Mouse (Mus musculus) forebrain, embryonic 15.5 days (tissue): ENCODE measurements around the gene Myl3. TPM values are rescaled to one million over a fixed set of nuclear protein-coding genes. Genes with fewer than 3 reads are reported as not detected.

Experiments
- ATAC-seq: fragments of 200-750 bp; cut with Nextera tagmentation; replicated peaks from 2 replicates; pipeline ENCODE4 v1.8.0; 2017; ENCODE audit warnings: mild to moderate bottlenecking, moderate TSS enrichment, moderate library complexity
- H3K27ac ChIP-seq: fragments of 300-500 bp; sonication (generic); replicated peaks from 2 replicates; pipeline ENCODE4 v1.5.1; 2015; ENCODE audit warnings: mild to moderate bottlenecking, inconsistent platforms
- H3K27me3 ChIP-seq: fragments of 300-500 bp; sonication (generic); 2 replicates; pipeline ENCODE4 v1.6.1; 2015; ENCODE audit warnings: inconsistent platforms
- H3K36me3 ChIP-seq: fragments of 300-500 bp; sonication (generic); 2 replicates; pipeline ENCODE4 v1.6.1; 2015; ENCODE audit warnings: mild to moderate bottlenecking, inconsistent platforms
- H3K4me1 ChIP-seq: fragments of 300-500 bp; sonication (generic); 2 replicates; pipeline ENCODE4 v1.6.1; 2015; ENCODE audit warnings: inconsistent platforms
- H3K4me2 ChIP-seq: fragments of 300-500 bp; sonication (generic); replicated peaks from 2 replicates; pipeline ENCODE4 v1.6.1; 2015; ENCODE audit warnings: mild to moderate bottlenecking, inconsistent platforms
- H3K4me3 ChIP-seq: fragments of 300-500 bp; sonication (generic); 2 replicates; pipeline ENCODE4 v1.5.1; 2015; ENCODE audit warnings: mild to moderate bottlenecking, inconsistent platforms
- H3K9ac ChIP-seq: fragments of 300-500 bp; sonication (generic); replicated peaks from 2 replicates; pipeline ENCODE4 v1.6.1; 2015; ENCODE audit warnings: mild to moderate bottlenecking, inconsistent platforms
- H3K9me3 ChIP-seq: fragments of 300-500 bp; sonication (generic); 2 replicates; pipeline ENCODE4 v1.6.1; 2016; ENCODE audit warnings: inconsistent platforms
- WGBS: fragments of 180-500 bp; shearing (Covaris S2); methylation state at CpG from one replicate; pipeline ENCODE4 v1.1.7; 2015; ENCODE audit warnings: mixed read lengths; 5-methylcytosine and 5-hydroxymethylcytosine counted together
- polyA plus RNA-seq: library from polyadenylated mRNA; unstranded; fragments of >200 nt; fragmentation: Nextera tagmentation; extraction: Ambion mirVana; gene quantifications from 2 replicates; pipeline ENCODE4 v1.2.1, GENCODE M21; 2015

Gene Myl3
- polyA plus RNA-seq, 1 experiment from 2014 or later = 0.45 TPM

- Histone ChIP-seq H3K9me3 (no peaks in the 10 kb centered on the region), H3K4me1 (peaks cover 11% of the 10 kb centered on the region), H3K4me2 (peak overlapping the region; percentile 79), H3K9ac (peak overlapping the region; percentile 41; the same call in 1 of the 2 replicates), H3K27me3 (peaks cover 19% of the 10 kb centered on the region; the same call in 1 of the 2 replicates), H3K4me3 (peak overlapping the region; percentile 42), H3K27ac (no peak overlapping the region), H3K36me3 (no peaks in the 10 kb centered on the region)
- WGBS = 12% methylated on average over 8 of the region's 8 CpGs
- 0 out of 2 replicates have a peak, but pooled peaks have one; percentile 36 for ATAC-seq
These were observed 8.6 kb upstream of the Myl3 start for GRCm38 (mm10) chr9:110733102-110733501.

DNA sequence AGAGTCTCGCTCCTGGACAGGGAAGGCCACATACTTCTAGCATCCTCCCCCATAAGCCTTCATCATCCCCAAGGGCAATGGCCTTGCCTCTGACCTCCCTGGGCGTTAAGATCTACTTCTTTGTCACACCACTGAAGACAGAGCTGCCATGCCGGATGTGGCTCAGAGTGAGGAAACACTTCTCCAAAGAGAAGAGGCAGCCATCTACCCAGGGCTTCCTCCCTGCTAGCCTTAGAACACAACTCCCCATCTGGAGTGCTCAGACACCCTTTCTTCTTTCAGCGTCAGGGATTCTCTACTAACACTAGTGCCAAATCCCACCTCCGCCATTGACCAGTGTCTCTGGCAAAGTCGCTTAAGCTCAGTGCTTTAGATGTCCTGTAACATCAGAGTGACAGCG, 7.5 kb upstream of the Myl3 start:
- H3K9me3 ChIP-seq = no peaks in the 10 kb centered on the region
- no peak overlapping the region for H3K9ac ChIP-seq

DNA sequence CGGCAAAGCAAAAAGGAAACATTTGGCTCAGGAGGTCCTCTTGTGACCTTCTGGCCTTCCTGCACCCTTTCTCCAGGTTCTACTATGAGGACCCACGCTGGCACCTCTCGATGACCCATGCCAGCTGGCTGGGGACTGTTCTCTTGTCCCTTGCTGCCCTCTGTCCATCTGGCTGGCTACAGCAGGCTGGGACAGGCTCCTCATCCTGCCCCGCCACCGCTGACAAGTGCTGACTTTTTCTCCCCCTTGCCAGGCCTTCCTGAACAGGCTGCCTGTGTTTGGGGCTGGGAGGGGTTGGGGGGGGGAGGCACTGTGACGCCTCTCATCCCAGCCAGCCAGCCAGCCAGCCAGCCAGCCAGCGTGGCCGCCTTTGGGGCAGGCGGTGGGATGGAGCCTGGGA, 5.3 kb upstream of the Myl3 start:
- 45% methylated on average over 9 of the region's 9 CpGs for WGBS
- peaks cover 26% of the 10 kb centered on the region; the same call in 1 of the 2 replicates for H3K27me3 ChIP-seq

More for the DNA sequence above, 7.5 kb upstream of the Myl3 start:
- ATAC-seq = no peak
- no peak overlapping the region for H3K4me3 ChIP-seq
- WGBS = 80% methylated on average over 7 of the region's 7 CpGs
- no peak overlapping the region for H3K4me2 ChIP-seq
- peaks cover 11% of the 10 kb centered on the region for H3K4me1 ChIP-seq
- no peak overlapping the region for H3K27ac ChIP-seq
- no peaks in the 10 kb centered on the region for H3K36me3 ChIP-seq
- peaks cover 18% of the 10 kb centered on the region; the same call in 1 of the 2 replicates for H3K27me3 ChIP-seq

GRCm38 (mm10) chr9:110738054-110738453, 3.6 kb upstream of the Myl3 start:
- WGBS = 18% methylated on average over 1 of the region's 1 CpGs
- H3K36me3 ChIP-seq = no peaks in the 10 kb centered on the region
- no peaks in the 10 kb centered on the region for H3K9me3 ChIP-seq
- H3K9ac ChIP-seq = no peak overlapping the region
- H3K4me1 ChIP-seq = peaks cover 17% of the 10 kb centered on the region
- H3K27ac ChIP-seq = no peak overlapping the region
- H3K4me3 ChIP-seq = no peak overlapping the region
- no peak for ATAC-seq
- no peak overlapping the region for H3K4me2 ChIP-seq
- peaks cover 25% of the 10 kb centered on the region; the same call in 1 of the 2 replicates for H3K27me3 ChIP-seq

More for the DNA sequence above, 5.3 kb upstream of the Myl3 start:
- Histone ChIP-seq H3K4me2 (no peak overlapping the region), H3K9ac (no peak overlapping the region), H3K27ac (no peak overlapping the region), H3K4me3 (no peak overlapping the region), H3K4me1 (peaks cover 11% of the 10 kb centered on the region), H3K9me3 (no peaks in the 10 kb centered on the region), H3K36me3 (no peaks in the 10 kb centered on the region)
- no peak for ATAC-seq

DNA sequence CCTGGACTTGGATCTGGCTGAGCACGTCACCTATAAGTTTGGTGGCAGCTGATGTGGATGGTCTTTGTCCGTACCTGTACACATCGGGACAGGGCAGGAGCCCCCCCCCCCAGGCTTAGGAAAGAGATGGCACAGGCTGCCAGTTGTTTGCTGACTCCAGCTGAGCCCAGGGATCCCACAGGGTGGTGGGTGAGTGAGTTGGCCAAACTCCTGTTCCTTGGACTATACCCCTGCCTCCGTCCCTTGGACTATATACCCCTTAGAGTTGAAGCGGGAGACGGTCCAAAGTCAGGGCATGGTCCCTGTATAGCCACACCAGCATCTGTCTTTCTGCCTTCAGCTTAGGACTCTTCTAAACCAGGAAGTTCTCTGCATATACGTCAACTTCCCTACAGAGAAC, 1.7 kb upstream of the Myl3 start:
- 87% methylated on average over 7 of the region's 7 CpGs for WGBS
- Histone ChIP-seq H3K27ac (no peak overlapping the region), H3K9ac (no peak overlapping the region), H3K36me3 (no peaks in the 10 kb centered on the region), H3K4me1 (peaks cover 22% of the 10 kb centered on the region), H3K4me2 (no peak overlapping the region), H3K27me3 (peaks cover 30% of the 10 kb centered on the region), H3K4me3 (no peak overlapping the region), H3K9me3 (no peaks in the 10 kb centered on the region)
- ATAC-seq = no peak

DNA sequence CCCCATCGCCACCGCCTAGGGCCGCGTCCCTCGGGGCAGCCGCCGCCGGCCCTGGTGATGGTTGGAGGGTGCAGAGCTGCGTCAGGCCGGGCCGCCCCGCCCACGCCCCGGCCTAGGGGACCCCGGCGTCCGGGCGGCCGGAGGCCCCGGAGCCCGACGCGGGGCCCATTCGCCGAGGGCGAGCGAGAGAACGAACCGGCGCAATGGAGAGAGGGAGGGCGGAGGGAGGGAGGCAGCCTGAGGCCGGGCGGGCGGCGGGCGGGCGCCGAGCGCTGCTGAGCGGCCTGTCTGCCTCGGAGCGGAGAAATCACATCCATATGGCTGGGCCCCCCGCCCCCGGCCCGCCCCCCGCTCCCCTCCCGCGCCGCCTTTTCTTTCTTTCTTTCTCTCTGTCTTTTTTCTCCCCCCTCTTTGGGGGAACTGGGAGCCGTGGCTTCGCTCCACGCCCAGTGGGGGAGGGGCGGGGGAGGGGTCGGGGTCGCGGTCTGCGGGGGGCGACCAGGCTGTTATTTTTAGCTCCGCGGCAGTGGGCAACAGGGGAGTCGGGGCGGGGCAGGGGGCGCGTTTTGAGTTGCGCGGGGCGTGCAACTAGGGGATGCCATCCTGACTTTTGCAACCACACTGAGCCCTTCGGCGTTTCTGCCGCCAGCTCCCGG, 762 bp downstream of the Myl3 start:
- peak overlapping the region; percentile 62 for H3K4me3 ChIP-seq
- peaks cover 30% of the 10 kb centered on the region for H3K27me3 ChIP-seq
- peak overlapping the region; percentile 64 for H3K9ac ChIP-seq
- peak overlapping the region; percentile 98 for H3K4me2 ChIP-seq
- no peaks in the 10 kb centered on the region for H3K9me3 ChIP-seq
- peak; percentile 79 for ATAC-seq
- under 1% methylated on average over 52 of the region's 71 CpGs for WGBS
- H3K4me1 ChIP-seq = peaks cover 22% of the 10 kb centered on the region
- H3K27ac ChIP-seq = no peak overlapping the region
- H3K36me3 ChIP-seq = no peaks in the 10 kb centered on the region

DNA sequence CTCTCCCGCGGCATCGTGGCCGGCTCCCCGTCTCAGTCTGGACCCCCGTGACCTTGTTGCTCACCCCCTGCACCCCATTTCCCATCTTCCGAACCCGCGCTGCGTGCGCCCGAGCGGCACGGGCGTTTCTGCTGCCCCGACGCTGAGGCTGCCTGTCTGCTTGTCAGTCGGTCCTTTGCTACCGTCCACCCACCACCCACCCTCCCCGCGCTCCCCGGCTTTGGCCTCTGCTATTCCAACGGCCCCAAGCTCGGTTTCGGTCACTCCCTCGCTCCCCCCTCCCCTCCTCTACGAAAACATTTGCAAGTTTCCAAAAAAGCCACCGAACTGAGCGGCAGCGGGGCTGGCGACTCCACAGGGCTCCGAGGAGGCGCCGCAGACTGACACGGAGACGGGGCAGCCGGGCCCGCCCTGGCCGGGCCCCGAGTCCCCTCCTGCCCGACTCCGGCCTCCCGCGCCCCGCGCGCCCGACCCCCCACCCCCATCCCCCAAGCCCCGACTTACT, 1.3 kb downstream of the Myl3 start:
- Histone ChIP-seq H3K36me3 (no peaks in the 10 kb centered on the region), H3K27ac (no peak overlapping the region), H3K9me3 (no peaks in the 10 kb centered on the region), H3K4me3 (peak overlapping the region; percentile 62), H3K4me1 (peaks cover 22% of the 10 kb centered on the region), H3K27me3 (peaks cover 30% of the 10 kb centered on the region), H3K4me2 (peak overlapping the region; percentile 98), H3K9ac (peak overlapping the region; percentile 64)
- peak; percentile 25; the same call in 1 of the 2 replicates for ATAC-seq
- WGBS = under 1% methylated on average over 49 of the region's 49 CpGs

DNA sequence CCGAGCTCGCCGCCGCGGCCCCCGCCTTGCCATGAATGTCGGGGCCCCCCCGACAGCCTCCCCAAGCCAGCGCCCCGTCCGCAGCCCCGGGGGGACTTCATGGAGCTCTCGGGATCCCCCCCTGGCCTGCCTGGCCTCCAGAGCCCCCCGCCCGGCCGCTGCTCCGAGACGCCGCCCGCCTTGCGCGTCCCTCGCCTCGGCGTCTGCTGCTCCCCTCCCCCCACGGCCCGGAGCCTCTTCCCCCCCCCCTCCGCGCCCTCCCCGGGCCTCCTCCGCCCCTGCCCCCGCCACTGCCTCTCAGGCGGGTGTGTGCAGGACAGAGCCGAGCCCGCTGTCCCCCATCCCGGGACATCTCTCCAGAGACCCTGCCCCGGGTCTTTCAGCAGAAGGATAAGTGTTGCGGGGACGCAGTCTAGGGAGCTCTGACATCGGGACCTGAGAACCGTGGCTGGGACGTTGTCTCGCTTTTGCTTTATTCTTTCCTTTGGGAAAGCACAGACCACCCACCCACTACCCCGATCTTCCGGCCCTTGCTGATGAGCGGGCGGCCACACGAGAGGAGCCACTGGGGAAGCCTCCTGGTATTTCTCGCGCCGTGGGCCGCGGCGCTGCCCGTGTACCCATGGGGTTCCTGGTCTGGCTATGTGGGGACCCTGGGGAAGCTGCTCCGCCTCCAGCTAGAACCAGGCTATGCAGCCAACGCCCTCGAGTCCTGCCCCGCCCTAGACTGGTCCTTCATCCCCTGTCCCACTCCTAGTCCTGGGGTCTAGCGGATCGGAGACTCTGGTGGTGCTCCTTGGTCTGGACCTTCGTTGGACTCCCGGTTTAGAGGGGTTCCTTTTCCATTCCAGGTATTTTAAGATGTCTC, 2.0 kb downstream of the Myl3 start:
- H3K4me2 ChIP-seq = peak overlapping the region; percentile 98
- 2% methylated on average over 56 of the region's 63 CpGs for WGBS

DNA sequence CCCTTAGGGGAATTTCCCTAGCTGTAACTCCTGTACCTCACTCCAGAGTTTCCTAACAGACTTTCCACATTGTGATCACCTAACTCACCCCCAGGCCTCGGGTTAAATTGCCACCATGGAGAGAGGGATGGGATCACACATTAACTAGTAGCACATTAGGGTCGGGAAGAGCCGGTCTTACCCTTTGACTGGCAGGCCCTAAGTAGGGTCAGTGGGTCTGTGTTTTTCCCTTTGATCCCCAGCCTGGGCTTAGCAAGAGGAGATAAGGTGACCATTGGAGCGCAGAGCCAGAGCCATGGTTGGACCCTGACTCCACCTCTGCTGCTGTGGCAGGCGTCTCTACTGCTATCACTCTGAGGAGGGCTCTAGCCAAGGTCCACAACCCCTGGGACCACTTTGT, 4.1 kb downstream of the Myl3 start:
- 15% methylated on average over 5 of the region's 5 CpGs for WGBS
- H3K27ac ChIP-seq = no peak overlapping the region
- no peak overlapping the region for H3K4me3 ChIP-seq
- no peak for ATAC-seq
- H3K9ac ChIP-seq = no peak overlapping the region
- H3K4me2 ChIP-seq = no peak overlapping the region
- no peaks in the 10 kb centered on the region for H3K9me3 ChIP-seq
- H3K27me3 ChIP-seq = peaks cover 26% of the 10 kb centered on the region
- no peaks in the 10 kb centered on the region for H3K36me3 ChIP-seq
- peaks cover 22% of the 10 kb centered on the region for H3K4me1 ChIP-seq

More for the DNA sequence above, 2.0 kb downstream of the Myl3 start:
- Histone ChIP-seq H3K4me1 (peaks cover 22% of the 10 kb centered on the region), H3K9ac (peak overlapping the region; percentile 64), H3K27ac (no peak overlapping the region), H3K9me3 (no peaks in the 10 kb centered on the region), H3K36me3 (no peaks in the 10 kb centered on the region), H3K27me3 (peaks cover 30% of the 10 kb centered on the region), H3K4me3 (peak overlapping the region; percentile 62)
- peak; percentile 56; the same call in 1 of the 2 replicates for ATAC-seq

DNA sequence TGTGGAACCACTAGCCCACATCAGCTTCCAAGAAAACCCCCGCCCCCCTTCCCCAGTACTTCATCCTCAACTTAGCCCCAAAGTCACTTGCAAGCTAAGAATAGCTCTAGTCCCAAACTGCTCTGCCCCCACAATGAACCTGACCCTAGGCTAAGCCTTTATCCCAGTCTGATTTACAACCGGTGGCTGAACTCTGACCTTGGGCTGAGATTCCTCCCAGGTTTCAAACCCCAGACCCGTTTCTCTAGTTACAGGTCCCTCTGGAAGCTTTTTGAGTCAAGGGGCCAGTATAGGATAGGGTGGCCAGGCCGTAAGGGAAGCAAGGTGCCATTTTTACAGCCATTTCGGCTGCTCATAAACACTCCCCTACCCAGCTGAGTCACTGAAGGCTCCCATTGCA, 4.6 kb downstream of the Myl3 start:
- no peaks in the 10 kb centered on the region for H3K9me3 ChIP-seq
- WGBS = 46% methylated on average over 5 of the region's 5 CpGs

GRCm38 (mm10) chr9:110746961-110747360, 5.3 kb downstream of the Myl3 start, which contains the start of gene Pth1r:
TSS of gene Pth1r (minus strand) at chr9:110747145.
- 59% methylated on average over 7 of the region's 7 CpGs for WGBS
- no peak within 1 kb of the TSS for H3K9ac ChIP-seq
- no peak within 1 kb of the TSS for H3K27ac ChIP-seq
- peaks cover 15% of the 10 kb centered on the region for H3K4me1 ChIP-seq
- no peaks in the 10 kb centered on the region for H3K36me3 ChIP-seq
- H3K4me3 ChIP-seq = no peak within 1 kb of the TSS
- peaks cover 13% of the 10 kb centered on the region for H3K27me3 ChIP-seq
- H3K9me3 ChIP-seq = no peaks in the 10 kb centered on the region
- no peak within 1 kb of the TSS for H3K4me2 ChIP-seq
- no peak for ATAC-seq

More for the DNA sequence above, 4.6 kb downstream of the Myl3 start:
- H3K4me2 ChIP-seq = no peak overlapping the region
- no peak overlapping the region for H3K27ac ChIP-seq
- H3K27me3 ChIP-seq = peaks cover 21% of the 10 kb centered on the region
- no peak for ATAC-seq
- no peak overlapping the region for H3K4me3 ChIP-seq
- H3K9ac ChIP-seq = no peak overlapping the region
- no peaks in the 10 kb centered on the region for H3K36me3 ChIP-seq
- peaks cover 22% of the 10 kb centered on the region for H3K4me1 ChIP-seq

DNA sequence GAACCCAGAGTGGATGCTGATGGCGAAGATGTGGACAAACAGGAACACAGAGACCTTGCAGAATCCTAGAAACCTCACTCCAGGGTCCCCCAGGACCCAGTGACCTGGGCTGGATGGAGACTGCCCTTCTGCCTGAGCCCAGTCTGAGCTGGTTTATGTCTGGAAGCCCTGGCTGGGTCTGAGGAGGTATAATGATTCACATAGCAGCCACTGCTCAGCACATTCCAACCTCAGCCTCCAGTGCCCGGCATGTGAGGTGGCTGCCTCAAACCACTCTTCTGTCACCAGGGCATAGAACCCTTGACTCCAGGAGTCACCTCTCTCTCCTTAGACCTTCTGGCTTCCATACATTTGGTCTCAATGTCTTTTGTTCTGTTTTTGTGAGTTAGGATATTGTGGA, 6.8 kb downstream of the Myl3 start:
- no peaks in the 10 kb centered on the region for H3K9me3 ChIP-seq
- ATAC-seq = no peak
- H3K36me3 ChIP-seq = no peaks in the 10 kb centered on the region
- H3K4me3 ChIP-seq = no peak overlapping the region
- WGBS = 64% methylated on average over 2 of the region's 2 CpGs
- H3K27ac ChIP-seq = no peak overlapping the region
- peaks cover 13% of the 10 kb centered on the region for H3K27me3 ChIP-seq
- no peak overlapping the region for H3K4me2 ChIP-seq
- H3K9ac ChIP-seq = no peak overlapping the region
- peaks cover 4% of the 10 kb centered on the region; the same call in 1 of the 2 replicates for H3K4me1 ChIP-seq
